Mouse (Mus musculus) hematopoietic stem cell, adult 5-6 weeks (primary cell): ENCODE data around the gene Wdtc1. TPM values are rescaled to one million over a fixed set of nuclear protein-coding genes. Genes with fewer than 3 reads are reported as not detected.

Source experiments
- ATAC-seq, 2 experiments: fragments of 125-278 bp in 1 of 2; replicated peaks in 1 of 2; 2 replicates each; pipeline ENCODE4 v1.8.0; 2016 to 2017; ENCODE audit warnings: inconsistent platforms in 2 of 2, mild to moderate bottlenecking in 2 of 2, moderate number of reproducible peaks in 2 of 2, low read depth in 1 of 2, moderate TSS enrichment in 1 of 2; ENCODE audit not compliant: low FRiP score in 2 of 2, poor library complexity in 2 of 2, severe bottlenecking in 2 of 2, insufficient read depth in 1 of 2, low TSS enrichment in 1 of 2
- total RNA-seq: library from RNA; stranded (forward); fragments of 172-1452, 232-1000 nt; gene quantifications from 2 replicates; pipeline ENCODE4 v1.2.3, GENCODE M21; 2017

Wdtc1 gene
- total RNA-seq, 1 experiment from 2014 or later: 13.7 TPM

DNA sequence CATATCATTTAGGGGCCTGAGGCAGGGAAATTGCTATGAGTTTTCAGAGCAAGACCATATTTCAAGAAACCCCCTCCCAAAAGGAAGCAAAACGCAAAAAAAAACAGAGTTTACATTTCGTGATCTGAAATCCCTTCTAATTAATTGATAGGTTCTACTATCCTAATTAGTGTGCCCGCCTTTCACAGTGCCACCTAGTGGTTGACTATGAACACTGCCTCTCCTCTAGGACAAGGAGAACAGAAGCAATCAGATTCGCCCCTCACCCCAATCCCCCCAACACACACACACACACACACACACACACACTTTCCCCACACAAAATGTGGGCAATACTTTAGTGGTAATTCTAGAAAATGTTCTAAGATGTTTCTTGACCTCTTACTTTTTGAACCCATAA lies 9.2 kb downstream of the Wdtc1 start:
- no peak for ATAC-seq

DNA sequence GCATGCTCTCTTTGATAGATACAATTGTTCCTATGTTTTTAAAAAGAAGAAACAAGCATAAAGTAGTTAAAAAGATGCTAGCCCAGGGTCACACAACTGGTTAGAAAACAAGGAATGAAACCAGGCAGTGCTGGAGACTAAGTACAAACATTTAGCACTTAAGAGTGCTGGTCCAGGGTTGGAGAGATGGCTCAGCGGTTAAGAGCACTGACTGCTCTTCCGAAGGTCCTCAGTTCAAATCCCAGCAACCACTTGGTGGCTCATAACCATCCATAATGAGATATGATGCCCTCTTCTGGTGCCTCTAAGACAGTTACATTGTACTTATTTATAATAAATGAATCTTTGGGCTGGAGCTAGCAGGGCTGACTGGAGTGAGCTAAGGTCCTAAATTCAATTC lies 13.1 kb downstream of the Wdtc1 start:
- no peak for ATAC-seq

GRCm38 (mm10) chr4:133339148-133339749 lies 14.0 kb downstream of the Wdtc1 start:
- ATAC-seq: peak; percentile 95 to 98

GRCm38 (mm10) chr4:133338521-133339095 lies 14.7 kb downstream of the Wdtc1 start:
- ATAC-seq: no peak

GRCm38 (mm10) chr4:133337833-133338520 lies 15.3 kb downstream of the Wdtc1 start:
- ATAC-seq: no peak

GRCm38 (mm10) chr4:133333306-133333705 lies 20.0 kb downstream of the Wdtc1 start:
- no peak for ATAC-seq

- no peak; a peak in 1 of 4 replicates for ATAC-seq
These were observed 23.0 kb downstream of the Wdtc1 start for GRCm38 (mm10) chr4:133330296-133330695.

DNA sequence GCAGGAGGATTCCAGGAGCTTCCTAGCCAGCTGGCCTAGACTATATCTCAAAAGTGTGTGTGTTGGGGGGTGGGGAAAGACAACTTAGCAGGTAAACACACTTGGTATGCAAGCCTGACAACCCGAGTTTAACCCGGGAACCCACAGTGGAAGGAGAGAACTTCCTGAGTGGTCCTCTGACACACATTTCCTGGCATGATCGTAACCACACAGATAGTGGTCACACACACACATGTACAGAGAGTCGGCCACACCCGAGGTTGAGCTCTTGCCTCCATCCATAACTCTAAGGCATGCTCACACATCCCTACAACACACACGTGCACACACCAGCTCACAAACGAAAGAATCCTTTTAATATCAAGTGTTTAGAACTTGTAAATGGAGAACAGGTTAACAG lies 25.2 kb downstream of the Wdtc1 start:
- peak; percentile 22 to 45; a peak in 3 of 4 replicates for ATAC-seq

GRCm38 (mm10) chr4:133319667-133320066 lies 33.6 kb downstream of the Wdtc1 start:
- no peak for ATAC-seq

DNA sequence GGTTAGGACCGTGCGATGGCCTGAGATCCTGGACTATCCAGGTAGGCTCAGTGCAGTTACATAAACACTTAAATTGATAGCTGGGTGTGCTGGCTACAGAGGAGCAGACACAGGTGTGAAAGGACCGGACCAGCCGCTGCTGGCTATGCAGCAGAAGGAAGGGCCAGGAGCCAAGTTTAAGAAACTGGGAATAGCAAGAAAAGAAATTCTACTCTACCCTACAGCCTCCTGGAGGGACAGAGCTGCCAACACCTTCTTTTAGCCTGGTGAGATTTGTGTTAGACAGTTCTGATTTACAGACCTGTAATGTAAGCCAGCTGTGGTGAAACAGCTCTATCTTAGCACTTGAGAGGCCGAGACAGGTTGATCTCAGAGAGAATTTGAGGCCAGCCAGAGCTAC lies 37.3 kb downstream of the Wdtc1 start:
- ATAC-seq: no peak

DNA sequence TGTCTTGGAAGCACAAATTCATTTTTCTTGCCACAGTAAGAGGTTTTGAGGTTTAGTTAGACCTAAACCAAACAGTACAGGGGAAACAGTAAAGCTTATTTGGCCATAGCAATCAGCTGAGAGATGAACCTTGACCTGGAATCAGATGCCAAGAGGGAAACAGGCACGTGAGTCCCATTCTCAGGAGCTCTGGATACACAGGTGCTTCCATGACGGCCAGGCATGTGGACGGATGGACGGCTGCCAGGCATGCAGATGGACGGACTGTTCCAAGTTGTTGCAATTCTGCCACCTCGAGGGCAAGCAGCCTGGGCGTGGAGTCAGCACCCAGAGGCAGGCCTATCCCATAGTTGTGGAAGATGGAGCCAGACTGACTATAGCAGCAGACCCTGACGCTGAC lies 38.4 kb downstream of the Wdtc1 start:
- ATAC-seq: no peak

- ATAC-seq: peak; percentile 74 to 76; a peak in 3 of 4 replicates
These were observed 43.3 kb downstream of the Wdtc1 start for GRCm38 (mm10) chr4:133309948-133310347.

DNA sequence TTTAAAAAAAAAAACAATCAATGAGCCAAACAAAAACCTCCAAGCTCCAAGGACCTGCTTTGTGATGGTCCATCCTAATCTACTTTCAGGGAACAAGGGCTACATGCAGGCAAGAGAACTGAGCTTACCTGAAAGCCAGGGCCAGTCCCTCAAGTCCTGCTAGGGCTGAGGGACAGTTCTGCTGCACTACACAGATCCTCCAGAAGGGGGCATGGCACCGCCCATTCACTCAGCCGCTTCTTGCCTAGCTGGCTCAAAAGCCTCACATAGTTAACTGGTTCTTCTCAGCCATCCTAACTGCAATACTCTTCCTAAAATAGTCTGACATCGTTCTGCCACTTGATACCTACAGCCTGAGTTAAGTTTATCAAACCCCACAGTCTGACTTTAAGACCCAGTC lies 46.0 kb downstream of the Wdtc1 start:
- peak; percentile 31 to 73; a peak in 3 of 4 replicates for ATAC-seq

- no peak for ATAC-seq
These were observed 47.5 kb downstream of the Wdtc1 start for GRCm38 (mm10) chr4:133305825-133306224.

- no peak for ATAC-seq
These were observed 48.5 kb downstream of the Wdtc1 start for GRCm38 (mm10) chr4:133304770-133305169.

DNA sequence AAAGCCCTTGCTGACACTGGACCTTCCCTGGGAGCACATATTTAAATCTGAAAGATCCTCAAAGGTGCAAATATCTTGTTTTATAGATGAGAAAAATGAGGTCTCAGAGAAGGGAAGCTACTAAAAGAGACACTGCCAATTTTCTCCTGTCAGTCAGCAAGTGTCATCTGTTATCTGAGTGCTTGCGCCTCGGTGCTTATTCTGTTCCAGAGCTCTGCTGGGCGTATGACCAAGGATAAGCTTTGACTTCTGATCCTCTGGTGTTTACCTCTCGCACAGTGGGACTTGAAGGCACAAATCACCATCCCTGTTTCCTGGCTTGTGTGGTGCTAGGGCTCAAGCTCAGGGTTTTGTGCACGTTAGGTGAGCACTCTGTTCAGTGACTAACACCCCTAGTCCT lies 50.6 kb downstream of the Wdtc1 start:
- no peak for ATAC-seq

GRCm38 (mm10) chr4:133301802-133302201 lies 51.5 kb downstream of the Wdtc1 start:
- ATAC-seq: peak in 1 of 2 experiments; percentile 52; a peak in 1 of 4 replicates

- ATAC-seq: no peak
These were observed 52.9 kb downstream of the Wdtc1 start for GRCm38 (mm10) chr4:133300421-133300820.

GRCm38 (mm10) chr4:133299701-133300100 lies 53.6 kb downstream of the Wdtc1 start:
- ATAC-seq: no peak
